In the genomic region with DNA sequence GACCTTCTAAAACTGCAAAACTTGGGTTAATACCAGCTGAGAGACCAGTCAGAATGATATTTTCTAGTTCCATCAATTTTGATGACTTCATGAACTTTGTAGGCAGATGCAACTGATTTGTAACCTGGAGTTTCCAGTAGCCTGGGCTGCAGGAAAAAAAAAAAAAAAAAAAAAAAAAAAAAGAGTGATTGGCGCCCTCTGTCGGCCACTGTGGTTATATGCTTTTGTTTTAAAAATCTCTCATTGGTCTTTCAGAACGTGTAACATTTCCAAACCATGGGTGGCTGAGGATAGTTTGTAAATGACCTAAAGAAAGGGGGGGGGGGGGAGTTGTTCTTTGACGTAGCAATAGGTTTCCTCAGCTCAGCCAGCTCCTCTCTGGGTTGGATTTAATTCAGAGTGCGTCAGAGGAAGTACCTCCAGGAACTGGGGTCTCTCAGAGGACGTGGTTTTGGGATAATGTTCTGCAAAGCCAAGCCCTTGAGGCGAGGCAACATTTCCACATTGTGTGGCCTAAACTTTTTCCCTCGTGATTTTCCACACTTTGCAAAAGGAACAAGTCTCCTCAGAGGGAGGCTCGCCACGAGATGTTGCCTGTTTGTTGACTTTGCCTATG, we compare ENCODE assay signal across 8 mouse cellular contexts. TPM values are rescaled to one million over a fixed set of nuclear protein-coding genes. Genes with fewer than 3 reads are reported as not detected.
DNase-seq lines count a peak whose midpoint lies in the region; ATAC-seq and TF ChIP-seq lines count a peak whose summit lies in the region.
"Had no signal": no experiment of that assay in that cellular context is flagged by ENCODE, and none has a peak within 500 bp of the region (broad histone marks: within the 10 kb centered on the region; RNA-seq: fewer than 3 reads in every experiment).

No protein-coding gene starts in this region.

- TF ChIP-seq CTCF in E14TG2a.4 (conservative IDR thresholded peaks at IDR 0.05; ENCODE audit: low read length), result peak; percentile 55
- TF ChIP-seq CTCF in cortical plate, adult 2 months (IDR thresholded peaks at IDR 0.05; ENCODE audit: extremely low read depth, insufficient read depth, low read length), result 0 out of 2 replicates have a peak, but pooled peaks have one; percentile 8
- peak; percentile 55; the same call in 1 of the 2 replicates for TF ChIP-seq CTCF in liver, embryonic 14.5 days (IDR thresholded peaks at IDR 0.05; ENCODE audit: low read depth)

- H3K27ac ChIP-seq in cortical plate, adult 2 months (ENCODE audit: insufficient read depth, low read length), result no peak overlapping the region
- no peak overlapping the region for H3K27ac ChIP-seq in liver, embryonic 14.5 days
- H3K27ac ChIP-seq in neural tube, embryonic 15.5 days (replicated peaks), result no peak overlapping the region

- H3K4me1 ChIP-seq in E14TG2a.4 (replicated peaks; ENCODE audit: low read depth, low read length), result peaks cover 16% of the 10 kb centered on the region
- H3K4me1 ChIP-seq in cortical plate, adult 2 months (ENCODE audit: control insufficient read depth, insufficient read depth, low read length), result no peaks in the 10 kb centered on the region
- H3K4me1 ChIP-seq in liver, embryonic 14.5 days (replicated peaks; ENCODE audit: control insufficient read depth in 2 of 2, insufficient read depth in 2 of 2, low read length in 1 of 2), result peaks cover 5 to 10% of the 10 kb centered on the region in 2 experiments; a peak in 3 of 4 replicates
- peaks cover 6% of the 10 kb centered on the region; the same call in 1 of the 2 replicates for H3K4me1 ChIP-seq in neural tube, embryonic 15.5 days

- TF ChIP-seq EP300 in liver, embryonic 14.5 days (IDR thresholded peaks at IDR 0.05; ENCODE audit: low read depth), result no peak

- TF ChIP-seq POLR2A in cortical plate, adult 2 months (IDR thresholded peaks at IDR 0.05; ENCODE audit: extremely low read depth, insufficient read depth, low read length), result no peak

- no peak overlapping the region for H3K4me3 ChIP-seq in E14TG2a.4 (replicated peaks; ENCODE audit: low read length)
- no peak overlapping the region for H3K4me3 ChIP-seq in cortical plate, adult 2 months (ENCODE audit: insufficient read depth, low read length)
- peak overlapping the region; percentile 6 to 29; a peak in 3 of 4 replicates for H3K4me3 ChIP-seq in liver, embryonic 14.5 days (ENCODE audit: insufficient read depth in 1 of 2, low read depth in 2 of 2, low read length in 2 of 2)
- no peak overlapping the region for H3K4me3 ChIP-seq in neural tube, embryonic 15.5 days (replicated peaks)

- no peaks in the 10 kb centered on the region for H3K36me3 ChIP-seq in E14TG2a.4 (ENCODE audit: insufficient read depth, low read length)
- no peaks in the 10 kb centered on the region for H3K36me3 ChIP-seq in liver, embryonic 14.5 days (replicated peaks; ENCODE audit: control insufficient read depth, insufficient read depth, low read depth)
- no peaks in the 10 kb centered on the region for H3K36me3 ChIP-seq in neural tube, embryonic 15.5 days

- DNase-seq in B cell, adult 2 months, result peak; percentile 39 to 42
- peak; percentile 21 for DNase-seq in heart, postnatal 4 days
- DNase-seq in liver, embryonic 14.5 days (ENCODE audit: low read depth in 3 of 3, low spot score in 3 of 3), result peak in 2 of 3 experiments; percentile 17 to 18
- DNase-seq in adrenal gland, adult 2 months, result no peak

- peak overlapping the region; percentile 68 for H3K4me2 ChIP-seq in liver, embryonic 14.5 days (ENCODE audit: low read depth)
- peak overlapping the region; percentile 37 for H3K4me2 ChIP-seq in neural tube, embryonic 15.5 days

- H3K9me3 ChIP-seq in E14TG2a.4 (ENCODE audit: low read length), result no peaks in the 10 kb centered on the region
- H3K9me3 ChIP-seq in liver, embryonic 14.5 days (ENCODE audit: control insufficient read depth, low read length), result no peaks in the 10 kb centered on the region
- no peaks in the 10 kb centered on the region for H3K9me3 ChIP-seq in neural tube, embryonic 15.5 days (replicated peaks)

- H3K27me3 ChIP-seq in E14TG2a.4 (ENCODE audit: insufficient read depth, low read length), result no peaks in the 10 kb centered on the region
- no peaks in the 10 kb centered on the region for H3K27me3 ChIP-seq in liver, embryonic 14.5 days (ENCODE audit: control insufficient read depth, insufficient read depth, low read length)
- H3K27me3 ChIP-seq in neural tube, embryonic 15.5 days (replicated peaks), result no peaks in the 10 kb centered on the region

- ATAC-seq in liver, embryonic 14.5 days (ENCODE audit: insufficient read depth), result no peak
- no peak for ATAC-seq in neural tube, embryonic 15.5 days (ENCODE audit: low FRiP score)

- WGBS in liver, embryonic 14.5 days (ENCODE audit: insufficient replicate concordance), result 14% methylated on average over 10 of the region's 10 CpGs
- 36% methylated on average over 10 of the region's 10 CpGs for WGBS in neural tube, embryonic 15.5 days

- 0 out of 2 replicates have a peak overlapping the region, but pooled peaks have one; percentile 9 for H3K9ac ChIP-seq in liver, embryonic 14.5 days (replicated peaks)
- H3K9ac ChIP-seq in neural tube, embryonic 15.5 days (replicated peaks), result no peak overlapping the region

RNA-seq across cellular contexts. Expression of a gene that starts 7.0 kb away (rescaled TPM):
- 0.10 and 0.13 TPM in 2 replicates for polyA plus RNA-seq in cortical plate, adult 2 months (2012; rRNA removed)
- under 1 TPM in 1 of 2 experiments, not detected in 1; 0.11 TPM for total RNA-seq in heart, postnatal 4 days (2021)
- polyA plus RNA-seq in liver, embryonic 14.5 days (2012; rRNA removed), result 164 and 200 TPM in 2 replicates
- 202 and 224 TPM in 2 replicates for polyA plus RNA-seq in liver, embryonic 14.5 days (2014; fragmentation: Nextera tagmentation; extraction: Ambion mirVana)
- polyA plus RNA-seq in neural tube, embryonic 15.5 days (2015; fragmentation: Nextera tagmentation; extraction: Ambion mirVana), result 0.10 and 0.49 TPM in 2 replicates
- 1 to 10 TPM in 1 of 2 experiments, under 1 TPM in 1; 0.14 to 5.4 TPM for total RNA-seq in adrenal gland, adult 2 months (2021)
- 0.03 and 0.33 TPM in 2 replicates for polyA plus RNA-seq in adrenal gland, adult 2 months (2012; rRNA removed)
- total RNA-seq: layer of hippocampus, postnatal 25 days had no signal

RNA-seq across cellular contexts. Expression of a gene that starts 52.8 kb away (rescaled TPM):
- polyA plus RNA-seq in cortical plate, adult 2 months (2012; rRNA removed), result 25.4 and 28.1 TPM in 2 replicates
- total RNA-seq in heart, postnatal 4 days (2021), result 10 to 100 TPM; 34.4 to 41.5 TPM
- polyA plus RNA-seq in liver, embryonic 14.5 days (2012; rRNA removed), result 2.8 and 5.0 TPM in 2 replicates
- polyA plus RNA-seq in liver, embryonic 14.5 days (2014; fragmentation: Nextera tagmentation; extraction: Ambion mirVana), result 9.6 and 11.8 TPM in 2 replicates
- 36.4 and 37.1 TPM in 2 replicates for polyA plus RNA-seq in neural tube, embryonic 15.5 days (2015; fragmentation: Nextera tagmentation; extraction: Ambion mirVana)
- 10 to 100 TPM; 24.6 to 30.7 TPM for total RNA-seq in adrenal gland, adult 2 months (2021)
- 51.3 and 52.1 TPM in 2 replicates for polyA plus RNA-seq in adrenal gland, adult 2 months (2012; rRNA removed)

Comparison
In these comparisons a context has a peak if more than half of its experiments do, and no peak if none do; other contexts are left out.
1. H3K4me3 ChIP-seq: peak in liver, embryonic 14.5 days (2 of 2); none in E14TG2a.4 (single experiment), cortical plate, adult 2 months (single experiment) and neural tube, embryonic 15.5 days (single experiment).
2. RNA of a gene that starts 7.0 kb away (polyA plus RNA-seq): 164 to 224 TPM in liver, embryonic 14.5 days; 0.03 to 0.33 TPM in adrenal gland, adult 2 months, 0.10 to 0.13 TPM in cortical plate, adult 2 months and 0.10 to 0.49 TPM in neural tube, embryonic 15.5 days; every median in the first group is over 100 times any median in the second.
3. Peak in every context shown above with its lines, with median percentiles within 50 percentile points of each other: CTCF ChIP-seq.